Mouse (Mus musculus) midbrain, embryonic 16.5 days (tissue): ENCODE results near the gene Cfdp1. TPM values are rescaled to one million over a fixed set of nuclear protein-coding genes. Genes with fewer than 3 reads are reported as not detected.

Experiments used
- ATAC-seq: fragments of 200-750 bp; cut with Nextera tagmentation; 2 replicates; pipeline ENCODE4 v1.8.0; 2017; ENCODE audit warnings: moderate TSS enrichment
- H3K27ac ChIP-seq: fragments of 300-500 bp; sonication (generic); 2 replicates; pipeline ENCODE4 v1.5.1; 2014; ENCODE audit warnings: mild to moderate bottlenecking, low read length, mixed read lengths
- H3K27me3 ChIP-seq: fragments of 300-500 bp; sonication (generic); 2 replicates; pipeline ENCODE4 v1.6.1; 2014; ENCODE audit warnings: low read depth, low read length, mixed read lengths; ENCODE audit not compliant: control insufficient read depth, insufficient read depth
- H3K36me3 ChIP-seq: fragments of 300-500 bp; sonication (generic); 2 replicates; pipeline ENCODE4 v1.6.1; 2014; ENCODE audit warnings: mild to moderate bottlenecking, low read length, moderate library complexity, mixed read lengths; ENCODE audit not compliant: control insufficient read depth, insufficient read depth
- H3K4me1 ChIP-seq: fragments of 300-500 bp; sonication (generic); 2 replicates; pipeline ENCODE4 v1.6.1; 2014; ENCODE audit warnings: mild to moderate bottlenecking, low read length, mixed read lengths; ENCODE audit not compliant: control insufficient read depth, insufficient read depth
- H3K4me2 ChIP-seq: fragments of 300-500 bp; sonication (generic); 2 replicates; pipeline ENCODE4 v1.6.1; 2014; ENCODE audit warnings: mild to moderate bottlenecking, low read length, mixed read lengths
- H3K4me3 ChIP-seq: fragments of 300-500 bp; sonication (generic); 2 replicates; pipeline ENCODE4 v1.5.1; 2014; ENCODE audit warnings: low read depth, mild to moderate bottlenecking, low read length, moderate library complexity, mixed read lengths
- H3K9ac ChIP-seq: fragments of 300-500 bp; sonication (generic); 2 replicates; pipeline ENCODE4 v1.6.1; 2014; ENCODE audit warnings: low read depth, low read length, mixed read lengths
- H3K9me3 ChIP-seq: fragments of 300-500 bp; sonication (generic); replicated peaks from 2 replicates; pipeline ENCODE4 v1.6.1; 2014; ENCODE audit warnings: mild to moderate bottlenecking, low read length, mixed read lengths; ENCODE audit not compliant: control insufficient read depth, poor library complexity, severe bottlenecking
- WGBS: fragments of 180-500 bp; shearing (Covaris S2); extraction: QIAGEN DNeasy Blood & Tissue Kit; methylation state at CpG from one replicate; pipeline ENCODE4 v1.1.7; 2014; 5-methylcytosine and 5-hydroxymethylcytosine counted together
- polyA plus RNA-seq: library from polyadenylated mRNA; unstranded; fragments of >200 nt; fragmentation: Nextera tagmentation; extraction: Ambion mirVana; gene quantifications from 2 replicates; pipeline ENCODE4 v1.2.1, GENCODE M21; 2015

Cfdp1 gene
- polyA plus RNA-seq, 1 experiment from 2014 or later, result 233 TPM

- 83% methylated on average over 13 of the region's 13 CpGs for WGBS
- Histone ChIP-seq H3K4me1 (no peaks in the 10 kb centered on the region), H3K4me3 (no peak overlapping the region), H3K4me2 (no peak overlapping the region), H3K9ac (no peak overlapping the region), H3K27me3 (no peaks in the 10 kb centered on the region), H3K27ac (no peak overlapping the region), H3K36me3 (no peaks in the 10 kb centered on the region; the same call in 1 of the 2 replicates), H3K9me3 (no peaks in the 10 kb centered on the region)
- ATAC-seq, result no peak
Observed at GRCm38 (mm10) chr8:111760708-111761107, 93.4 kb downstream of the Cfdp1 start.

DNA sequence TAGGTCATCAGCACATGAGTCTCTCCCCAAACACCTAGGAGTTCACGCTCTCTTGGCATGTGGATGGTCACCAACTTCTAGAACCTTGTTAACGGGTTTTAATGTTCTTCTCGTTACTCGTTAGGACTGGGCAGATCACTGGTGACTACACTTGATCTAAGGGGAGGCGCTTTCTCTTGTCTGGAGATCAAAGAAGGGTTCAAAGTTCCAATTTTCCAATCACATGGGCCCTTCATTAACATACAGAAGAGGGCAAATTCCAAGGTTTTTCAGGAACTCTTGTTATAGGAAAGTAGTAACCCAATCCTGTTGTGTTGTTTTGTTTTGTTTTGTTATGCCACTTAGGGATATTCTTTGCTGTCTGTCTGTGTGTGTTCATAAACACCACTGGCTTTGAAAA lies 95.3 kb downstream of the Cfdp1 start:
- H3K36me3 ChIP-seq, result no peaks in the 10 kb centered on the region
- H3K4me3 ChIP-seq, result no peak overlapping the region
- 81% methylated on average over 5 of the region's 5 CpGs for WGBS
- H3K4me1 ChIP-seq, result no peaks in the 10 kb centered on the region
- H3K9me3 ChIP-seq, result no peaks in the 10 kb centered on the region
- H3K27me3 ChIP-seq, result no peaks in the 10 kb centered on the region
- no peak overlapping the region for H3K4me2 ChIP-seq
- no peak for ATAC-seq
- no peak overlapping the region for H3K9ac ChIP-seq
- no peak overlapping the region for H3K27ac ChIP-seq

- Histone ChIP-seq H3K4me2 (no peak overlapping the region), H3K27me3 (no peaks in the 10 kb centered on the region), H3K9ac (no peak overlapping the region), H3K36me3 (no peaks in the 10 kb centered on the region), H3K27ac (no peak overlapping the region), H3K4me1 (no peaks in the 10 kb centered on the region), H3K9me3 (no peaks in the 10 kb centered on the region), H3K4me3 (no peak overlapping the region)
- ATAC-seq, result no peak
- 91% methylated on average over 9 of the region's 9 CpGs for WGBS
Observed at GRCm38 (mm10) chr8:111757599-111757998, 96.5 kb downstream of the Cfdp1 start.

GRCm38 (mm10) chr8:111754736-111755135 lies 99.4 kb downstream of the Cfdp1 start:
- WGBS, result 92% methylated on average over 6 of the region's 6 CpGs
- H3K4me1 ChIP-seq, result no peaks in the 10 kb centered on the region

GRCm38 (mm10) chr8:111754088-111754487 lies 100.0 kb downstream of the Cfdp1 start:
- Histone ChIP-seq H3K27ac (no peak overlapping the region), H3K27me3 (no peaks in the 10 kb centered on the region), H3K9me3 (no peaks in the 10 kb centered on the region), H3K4me1 (no peaks in the 10 kb centered on the region), H3K4me3 (no peak overlapping the region), H3K9ac (no peak overlapping the region), H3K4me2 (no peak overlapping the region), H3K36me3 (no peaks in the 10 kb centered on the region)
- no peak for ATAC-seq
- WGBS, result 64% methylated on average over 2 of the region's 2 CpGs

More at GRCm38 (mm10) chr8:111754736-111755135, 99.4 kb downstream of the Cfdp1 start:
- no peaks in the 10 kb centered on the region for H3K9me3 ChIP-seq
- ATAC-seq, result no peak
- H3K27ac ChIP-seq, result no peak overlapping the region
- no peak overlapping the region for H3K9ac ChIP-seq
- no peak overlapping the region for H3K4me3 ChIP-seq
- no peaks in the 10 kb centered on the region for H3K36me3 ChIP-seq
- no peaks in the 10 kb centered on the region for H3K27me3 ChIP-seq
- H3K4me2 ChIP-seq, result no peak overlapping the region

DNA sequence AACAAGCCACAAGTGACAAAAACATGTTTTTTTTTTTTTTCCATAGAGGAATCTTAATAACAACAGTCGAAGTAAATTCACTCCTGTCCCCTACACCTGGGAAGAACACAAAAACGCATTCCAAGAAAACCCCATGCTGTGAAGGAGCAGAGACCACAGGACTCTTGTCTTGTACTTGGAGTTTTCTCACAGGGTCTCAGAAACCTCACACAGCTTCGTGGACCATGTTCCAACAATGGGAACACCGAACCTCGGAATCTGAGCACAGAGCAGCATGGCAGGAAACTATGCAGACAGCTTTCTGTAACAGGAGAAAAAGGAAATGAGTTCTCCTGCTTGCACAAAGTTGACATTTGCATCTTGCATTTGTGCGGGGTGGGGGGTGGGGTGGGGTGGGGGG lies 105.3 kb downstream of the Cfdp1 start:
- H3K9me3 ChIP-seq, result no peaks in the 10 kb centered on the region
- H3K27ac ChIP-seq, result no peak overlapping the region
- H3K36me3 ChIP-seq, result no peaks in the 10 kb centered on the region
- peaks cover 11% of the 10 kb centered on the region for H3K4me1 ChIP-seq
- no peak overlapping the region for H3K9ac ChIP-seq
- H3K27me3 ChIP-seq, result no peaks in the 10 kb centered on the region
- WGBS, result 67% methylated on average over 6 of the region's 6 CpGs
- H3K4me3 ChIP-seq, result no peak overlapping the region
- no peak overlapping the region for H3K4me2 ChIP-seq
- no peak for ATAC-seq

- ATAC-seq, result no peak
- no peak overlapping the region for H3K4me3 ChIP-seq
- peaks cover 11% of the 10 kb centered on the region for H3K4me1 ChIP-seq
- H3K27ac ChIP-seq, result no peak overlapping the region
- no peak overlapping the region for H3K9ac ChIP-seq
- 84% methylated on average over 8 of the region's 8 CpGs for WGBS
- H3K4me2 ChIP-seq, result no peak overlapping the region
- H3K36me3 ChIP-seq, result no peaks in the 10 kb centered on the region
- no peaks in the 10 kb centered on the region for H3K27me3 ChIP-seq
- H3K9me3 ChIP-seq, result no peaks in the 10 kb centered on the region
Observed at GRCm38 (mm10) chr8:111747866-111748649, 106.0 kb downstream of the Cfdp1 start.

- H3K36me3 ChIP-seq, result no peaks in the 10 kb centered on the region
- H3K27ac ChIP-seq, result no peak overlapping the region
- no peak overlapping the region for H3K4me3 ChIP-seq
- H3K4me2 ChIP-seq, result no peak overlapping the region
- no peak overlapping the region for H3K9ac ChIP-seq
- no peaks in the 10 kb centered on the region for H3K9me3 ChIP-seq
- WGBS, result 83% methylated on average over 13 of the region's 13 CpGs
- H3K4me1 ChIP-seq, result peaks cover 22% of the 10 kb centered on the region
- no peak for ATAC-seq
- H3K27me3 ChIP-seq, result no peaks in the 10 kb centered on the region
Observed at GRCm38 (mm10) chr8:111746582-111747465, 107.3 kb downstream of the Cfdp1 start.
